Mouse (Mus musculus) testis, adult 10 weeks (tissue): ENCODE results near the gene Adpgk. TPM values are rescaled to one million over a fixed set of nuclear protein-coding genes. Genes with fewer than 3 reads are reported as not detected.

Source experiments
- polyA plus RNA-seq: library from polyadenylated mRNA; stranded (reverse); fragments of 350-450 nt; fragmentation: Illumina TruSeq; extraction: RNeasy Lipid Tissue Mini Kit (QIAGEN cat#74804); gene quantifications from one replicate; pipeline ENCODE4 v1.2.3, GENCODE M21; 2014; ENCODE audit warnings: low read depth, low replicate concordance

Adpgk gene
- polyA plus RNA-seq = 11.1 TPM

GRCm38 (mm10) chr9:59290957-59291687, at the start of gene Adpgk:
Adpgk (plus strand) TSS chr9:59291558.

GRCm38 (mm10) chr9:59353253-59353639, 61.9 kb downstream of the Adpgk start, which contains the start of gene Bbs4:
Bbs4 (minus strand) TSS chr9:59353508.

Other genes with a start within 250 kb of the Adpgk start
- 26.5 TPM for gene Bbs4, start 62.0 kb downstream of the Adpgk start, polyA plus RNA-seq
- 503 TPM for gene Arih1, start 195.1 kb downstream of the Adpgk start, polyA plus RNA-seq
- gene Hexa, start 248.0 kb downstream of the Adpgk start, polyA plus RNA-seq = 37.2 TPM
- 71.7 TPM for gene Tmem202, start 248.3 kb downstream of the Adpgk start, polyA plus RNA-seq